10 mouse cellular contexts compared by ENCODE assay signal in the genomic region with DNA sequence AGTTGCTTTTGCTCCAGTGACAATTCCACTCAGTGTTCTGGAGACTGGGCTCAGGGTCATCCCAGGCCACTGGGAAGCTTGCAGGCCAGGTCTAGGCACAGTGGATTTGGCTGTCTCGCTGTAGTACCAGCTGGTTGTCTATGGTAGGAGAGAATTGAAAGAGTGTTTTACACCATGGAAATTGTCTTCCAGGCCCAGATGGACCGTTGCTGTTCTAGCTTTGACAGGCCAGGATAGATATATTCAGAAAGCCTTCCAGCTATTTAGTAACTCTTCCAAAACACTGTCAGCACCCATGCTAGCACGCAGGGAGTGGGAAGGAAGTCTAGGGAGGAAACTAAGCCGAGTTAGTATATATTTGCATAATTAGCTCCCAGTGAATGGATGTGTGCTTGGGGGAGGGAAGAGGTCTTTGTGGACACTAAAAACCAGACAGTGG.
DNase-seq lines count a peak whose midpoint lies in the region; ATAC-seq lines count a peak whose summit lies in the region.
"Had no signal": no experiment of that assay in that cellular context is flagged by ENCODE, and none has a peak within 500 bp of the region (broad histone marks: within the 10 kb centered on the region; RNA-seq: fewer than 3 reads in every experiment).

No protein-coding gene starts in this region.

- H3K9me3 ChIP-seq in midbrain, embryonic 11.5 days (ENCODE audit: control insufficient read depth, low read length), result no peaks in the 10 kb centered on the region

- WGBS in midbrain, embryonic 11.5 days, result 44% methylated on average over 4 of the region's 4 CpGs

- no peak overlapping the region for H3K27ac ChIP-seq in midbrain, embryonic 11.5 days (ENCODE audit: low read depth, low read length)
- H3K27ac ChIP-seq: liver, embryonic 14.5 days had no signal

- H3K4me3 ChIP-seq in midbrain, embryonic 11.5 days (ENCODE audit: low read depth, low read length), result no peak overlapping the region

- H3K9ac ChIP-seq in midbrain, embryonic 11.5 days (ENCODE audit: low read length), result no peak overlapping the region
- H3K9ac ChIP-seq: liver, embryonic 14.5 days had no signal

- DNase-seq in cerebellum, adult 8-10 months, result peak; percentile 1
- no peak for DNase-seq in cerebellum, adult 11-12 months
- DNase-seq in frontal cortex, postnatal 14 days (ENCODE audit: low spot score in 2 of 2), result peak; percentile 43 to 64
- peak; percentile 66 to 81 for DNase-seq in layer of hippocampus, adult 18-20 months (ENCODE audit: low spot score in 2 of 2)
- DNase-seq in midbrain, embryonic 11.5 days (ENCODE audit: low spot score, missing footprints), result no peak
- no peak for DNase-seq in embryo, embryonic 11 days
- DNase-seq in spleen, postnatal 4 days (ENCODE audit: low spot score in 2 of 2), result no peak

- H3K4me1 ChIP-seq in midbrain, embryonic 11.5 days (ENCODE audit: control insufficient read depth, insufficient read depth, low read length), result 0 out of 2 replicates have a peak, but pooled peaks cover 2% of the 10 kb centered on the region

- peak; percentile 74; the same call in 1 of the 2 replicates for ATAC-seq in midbrain, embryonic 11.5 days (ENCODE audit: low FRiP score)
- no peak for ATAC-seq in cerebellum, adult (ENCODE audit: insufficient number of reproducible peaks, low FRiP score, low TSS enrichment)
- ATAC-seq: inflammation-experienced regulatory T-cells, adult 6 months had no signal

- H3K4me2 ChIP-seq in midbrain, embryonic 11.5 days, result no peak overlapping the region

- H3K27me3 ChIP-seq in midbrain, embryonic 11.5 days (ENCODE audit: control insufficient read depth, insufficient read depth, low read length), result no peaks in the 10 kb centered on the region

- H3K36me3 ChIP-seq in midbrain, embryonic 11.5 days (ENCODE audit: control insufficient read depth, insufficient read depth, low read length), result no peaks in the 10 kb centered on the region

Comparison
In these comparisons a context has a peak if more than half of its experiments do, and no peak if none do; other contexts are left out.
1. DNase-seq: peak in cerebellum, adult 8-10 months (single experiment), frontal cortex, postnatal 14 days (2 of 2) and layer of hippocampus, adult 18-20 months (2 of 2); none in cerebellum, adult 11-12 months (single experiment), midbrain, embryonic 11.5 days (single experiment), embryo, embryonic 11 days (single experiment) and spleen, postnatal 4 days (0 of 2).